Mouse (Mus musculus): ENCODE results near the gene Figla.

Gene Figla

DNA sequence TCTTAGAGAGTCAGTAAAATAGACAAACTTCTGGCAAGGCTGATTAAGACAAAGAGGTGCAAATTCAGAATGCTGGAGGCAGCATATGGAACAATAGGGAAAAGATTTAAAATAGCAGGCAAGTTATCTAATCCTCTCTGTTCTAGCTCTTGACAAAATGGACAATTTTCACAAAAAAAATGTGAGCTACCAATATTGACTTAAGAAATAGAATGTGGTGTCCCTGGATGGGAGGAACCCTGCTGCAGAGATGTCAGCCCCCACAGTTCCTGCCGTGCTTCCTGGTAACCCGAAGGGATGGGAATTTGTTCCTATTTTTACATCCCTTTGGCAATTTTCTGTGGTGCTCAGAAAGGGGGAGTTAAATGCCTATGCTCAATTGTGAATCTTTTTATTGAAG, 22.9 kb downstream of the Figla start:
- TF ChIP-seq CTCF (conservative IDR thresholded peaks at IDR 0.05; ENCODE audit: low read length) (no peak), NANOG (IDR thresholded peaks at IDR 0.05; ENCODE audit: borderline replicate concordance, low read length) (no peak), POU5F1 (IDR thresholded peaks at IDR 0.05; ENCODE audit: borderline replicate concordance, low read length) (no peak)

DNA sequence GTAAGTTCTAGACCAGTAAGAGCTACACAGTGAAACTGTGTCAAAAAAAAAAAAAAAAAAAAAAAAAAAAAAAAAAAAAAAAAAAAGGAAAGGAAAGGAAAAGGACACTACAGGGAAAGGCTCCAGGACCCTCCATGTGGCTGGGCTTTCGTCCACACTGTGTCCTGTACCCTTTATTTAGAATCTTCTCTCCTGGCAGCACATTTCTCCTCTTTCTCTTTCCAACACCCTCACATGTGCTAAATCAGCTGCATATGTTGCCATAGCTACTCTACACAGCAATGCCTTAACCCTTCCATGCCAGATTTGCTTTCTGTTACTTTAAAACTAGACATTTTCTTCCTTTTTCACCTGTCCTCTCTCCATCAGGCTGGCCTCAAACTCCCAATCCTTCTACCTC, 24.2 kb downstream of the Figla start:
- Histone ChIP-seq H3K9me3 (ENCODE audit: low read length) (no peaks in the 10 kb centered on the region), H3K4me1 (replicated peaks; ENCODE audit: low read depth, low read length) (no peaks in the 10 kb centered on the region), H3K27me3 (ENCODE audit: insufficient read depth, low read length) (no peaks in the 10 kb centered on the region), H3K36me3 (ENCODE audit: insufficient read depth, low read length) (no peaks in the 10 kb centered on the region), H3K4me3 (replicated peaks; ENCODE audit: low read length) (no peak overlapping the region)
- TF ChIP-seq CTCF (conservative IDR thresholded peaks at IDR 0.05; ENCODE audit: low read length) = no peak

More for the DNA sequence above, 22.9 kb downstream of the Figla start:
- Histone ChIP-seq H3K27me3 (ENCODE audit: insufficient read depth, low read length) (no peaks in the 10 kb centered on the region), H3K36me3 (ENCODE audit: insufficient read depth, low read length) (no peaks in the 10 kb centered on the region), H3K4me1 (replicated peaks; ENCODE audit: low read depth, low read length) (no peaks in the 10 kb centered on the region), H3K4me3 (replicated peaks; ENCODE audit: low read length) (no peak overlapping the region), H3K9me3 (ENCODE audit: low read length) (no peaks in the 10 kb centered on the region)

DNA sequence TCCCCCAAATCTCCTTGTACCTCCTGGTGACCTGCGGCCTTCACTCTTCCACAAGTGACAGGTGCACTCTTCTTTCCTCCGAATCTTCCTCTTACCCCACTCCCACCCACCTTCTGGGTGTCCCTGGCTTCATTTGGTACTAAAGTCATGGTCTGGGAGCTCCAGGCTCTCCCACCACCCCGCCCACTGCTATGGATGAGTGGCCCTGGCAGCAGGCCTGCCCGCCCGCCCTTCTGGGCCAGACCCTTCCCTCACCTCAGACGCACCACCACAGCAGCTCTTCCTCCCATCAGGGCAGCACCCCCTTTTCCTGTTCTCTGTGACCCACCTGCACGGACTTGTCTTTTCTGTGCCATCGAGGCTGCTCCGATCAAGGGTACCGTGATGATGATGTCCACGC, 31.5 kb downstream of the Figla start:
- Histone ChIP-seq H3K4me3 (replicated peaks; ENCODE audit: low read length) (no peak overlapping the region), H3K36me3 (ENCODE audit: insufficient read depth, low read length) (no peaks in the 10 kb centered on the region), H3K4me1 (replicated peaks; ENCODE audit: low read depth, low read length) (0 out of 2 replicates have a peak, but pooled peaks cover 4% of the 10 kb centered on the region), H3K9me3 (ENCODE audit: low read length) (no peaks in the 10 kb centered on the region), H3K27me3 (ENCODE audit: insufficient read depth, low read length) (peaks cover 11% of the 10 kb centered on the region)
- TF ChIP-seq NANOG (IDR thresholded peaks at IDR 0.05; ENCODE audit: borderline replicate concordance, low read length) = no peak
- no peak for TF ChIP-seq POU5F1 (IDR thresholded peaks at IDR 0.05; ENCODE audit: borderline replicate concordance, low read length)
- no peak for TF ChIP-seq CTCF (conservative IDR thresholded peaks at IDR 0.05; ENCODE audit: low read length)

- no peaks in the 10 kb centered on the region for H3K9me3 ChIP-seq (ENCODE audit: low read length)
- H3K4me1 ChIP-seq (replicated peaks; ENCODE audit: low read depth, low read length) = 0 out of 2 replicates have a peak, but pooled peaks cover 4% of the 10 kb centered on the region
- no peak overlapping the region for H3K4me3 ChIP-seq (replicated peaks; ENCODE audit: low read length)
- TF ChIP-seq POU5F1 (IDR thresholded peaks at IDR 0.05; ENCODE audit: borderline replicate concordance, low read length) (no peak), NANOG (IDR thresholded peaks at IDR 0.05; ENCODE audit: borderline replicate concordance, low read length) (no peak), CTCF (conservative IDR thresholded peaks at IDR 0.05; ENCODE audit: low read length) (no peak)
- H3K27me3 ChIP-seq (ENCODE audit: insufficient read depth, low read length) = peaks cover 11% of the 10 kb centered on the region
- no peaks in the 10 kb centered on the region for H3K36me3 ChIP-seq (ENCODE audit: insufficient read depth, low read length)
These were observed 32.5 kb downstream of the Figla start for GRCm38 (mm10) chr6:86048509-86048908.

DNA sequence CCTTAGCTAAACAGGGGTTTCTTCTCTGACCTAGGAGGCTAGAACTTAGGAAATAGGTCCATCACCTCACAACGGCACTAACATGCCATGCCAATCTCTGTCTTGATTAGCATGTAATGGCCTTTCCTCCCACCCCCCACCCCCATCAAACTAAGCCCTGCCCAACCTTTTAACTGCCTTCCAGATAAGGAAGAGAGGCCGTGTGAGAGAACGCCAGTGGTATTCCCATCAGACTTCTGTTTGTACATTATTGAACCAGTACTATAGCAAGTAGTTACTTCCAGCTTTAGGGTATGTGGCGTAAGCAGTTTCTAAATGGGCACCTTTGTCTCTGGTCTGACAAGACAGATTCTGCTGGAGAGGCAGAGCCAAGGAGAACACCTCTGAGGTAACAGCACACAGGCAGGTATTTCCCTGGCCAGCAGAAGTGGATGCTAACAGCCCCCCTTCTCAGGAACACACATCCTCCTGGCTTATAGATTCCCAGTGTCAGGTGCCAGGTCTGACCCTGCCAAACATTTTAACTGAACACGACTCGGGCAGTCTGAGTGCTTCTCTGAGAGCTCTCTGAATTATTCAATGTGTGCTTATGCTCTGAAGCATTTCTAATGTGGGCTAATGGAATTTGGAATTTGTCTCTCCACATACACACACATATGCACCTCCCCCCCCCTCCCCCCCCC, 34.8 kb downstream of the Figla start:
- TF ChIP-seq CTCF (conservative IDR thresholded peaks at IDR 0.05; ENCODE audit: low read length) (no peak), NANOG (IDR thresholded peaks at IDR 0.05; ENCODE audit: borderline replicate concordance, low read length) (no peak), POU5F1 (IDR thresholded peaks at IDR 0.05; ENCODE audit: borderline replicate concordance, low read length) (no peak)
- Histone ChIP-seq H3K4me1 (replicated peaks; ENCODE audit: low read depth, low read length) (0 out of 2 replicates have a peak, but pooled peaks cover 4% of the 10 kb centered on the region), H3K27me3 (ENCODE audit: insufficient read depth, low read length) (peaks cover 11% of the 10 kb centered on the region), H3K9me3 (ENCODE audit: low read length) (no peaks in the 10 kb centered on the region), H3K4me3 (replicated peaks; ENCODE audit: low read length) (no peak overlapping the region), H3K36me3 (ENCODE audit: insufficient read depth, low read length) (no peaks in the 10 kb centered on the region)

DNA sequence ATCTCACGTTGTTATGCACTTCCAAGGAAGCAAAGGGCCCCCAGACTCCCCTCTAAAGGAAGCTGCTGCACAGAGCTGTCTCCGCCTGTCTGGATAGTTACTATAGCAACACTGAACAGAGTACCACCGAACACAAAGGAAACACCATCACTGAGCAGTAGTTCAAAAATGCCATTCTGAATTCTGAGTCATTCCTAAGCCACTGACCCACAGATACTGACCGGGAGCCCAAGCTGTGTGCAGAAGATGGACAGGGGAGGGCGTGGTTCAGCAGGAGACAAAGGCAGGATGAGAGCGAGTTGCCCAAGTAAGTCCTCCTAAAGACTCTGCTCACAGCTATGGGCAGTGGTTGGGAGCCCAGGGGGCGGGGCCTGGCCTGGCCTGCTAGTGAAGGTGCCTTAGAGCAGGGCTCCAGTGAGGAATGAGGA, 36.1 kb downstream of the Figla start:
- Histone ChIP-seq H3K9me3 (ENCODE audit: low read length) (no peaks in the 10 kb centered on the region), H3K4me1 (replicated peaks; ENCODE audit: low read depth, low read length) (0 out of 2 replicates have a peak, but pooled peaks cover 4% of the 10 kb centered on the region), H3K36me3 (ENCODE audit: insufficient read depth, low read length) (no peaks in the 10 kb centered on the region), H3K4me3 (replicated peaks; ENCODE audit: low read length) (no peak overlapping the region), H3K27me3 (ENCODE audit: insufficient read depth, low read length) (peaks cover 3% of the 10 kb centered on the region)
- no peak for TF ChIP-seq NANOG (IDR thresholded peaks at IDR 0.05; ENCODE audit: borderline replicate concordance, low read length)
- TF ChIP-seq CTCF (conservative IDR thresholded peaks at IDR 0.05; ENCODE audit: low read length) = no peak

DNA sequence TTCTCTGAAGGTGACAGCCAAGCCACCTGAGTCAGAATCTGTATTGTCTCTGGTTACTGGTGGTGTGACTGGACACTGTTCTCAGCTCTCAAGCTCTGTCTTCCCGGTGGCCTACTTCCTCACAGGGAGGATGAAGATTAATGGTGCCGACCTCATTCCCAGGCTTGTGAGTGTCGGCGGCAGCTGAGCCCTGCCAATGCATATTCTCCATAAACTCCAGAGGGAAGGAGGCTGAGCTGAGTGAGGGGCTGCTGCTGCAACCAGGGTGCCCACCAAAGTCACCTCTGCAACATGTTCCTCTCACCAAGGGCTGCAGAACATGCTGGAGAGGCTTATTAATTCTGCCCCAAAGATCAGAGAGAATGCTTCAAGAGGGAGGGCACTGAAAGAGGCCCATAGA, 36.6 kb downstream of the Figla start:
- Histone ChIP-seq H3K27me3 (ENCODE audit: insufficient read depth, low read length) (no peaks in the 10 kb centered on the region), H3K4me1 (replicated peaks; ENCODE audit: low read depth, low read length) (0 out of 2 replicates have a peak, but pooled peaks cover 4% of the 10 kb centered on the region), H3K36me3 (ENCODE audit: insufficient read depth, low read length) (no peaks in the 10 kb centered on the region), H3K9me3 (ENCODE audit: low read length) (no peaks in the 10 kb centered on the region), H3K4me3 (replicated peaks; ENCODE audit: low read length) (no peak overlapping the region)
- no peak for TF ChIP-seq NANOG (IDR thresholded peaks at IDR 0.05; ENCODE audit: borderline replicate concordance, low read length)
- no peak for TF ChIP-seq CTCF (conservative IDR thresholded peaks at IDR 0.05; ENCODE audit: low read length)
- TF ChIP-seq POU5F1 (IDR thresholded peaks at IDR 0.05; ENCODE audit: borderline replicate concordance, low read length) = no peak

GRCm38 (mm10) chr6:86053099-86053498, 37.1 kb downstream of the Figla start:
- H3K4me3 ChIP-seq (replicated peaks; ENCODE audit: low read length) = no peak overlapping the region
- no peak for TF ChIP-seq POU5F1 (IDR thresholded peaks at IDR 0.05; ENCODE audit: borderline replicate concordance, low read length)
- 0 out of 2 replicates have a peak, but pooled peaks cover 4% of the 10 kb centered on the region for H3K4me1 ChIP-seq (replicated peaks; ENCODE audit: low read depth, low read length)
- no peaks in the 10 kb centered on the region for H3K36me3 ChIP-seq (ENCODE audit: insufficient read depth, low read length)
- H3K27me3 ChIP-seq (ENCODE audit: insufficient read depth, low read length) = no peaks in the 10 kb centered on the region
- H3K9me3 ChIP-seq (ENCODE audit: low read length) = no peaks in the 10 kb centered on the region

DNA sequence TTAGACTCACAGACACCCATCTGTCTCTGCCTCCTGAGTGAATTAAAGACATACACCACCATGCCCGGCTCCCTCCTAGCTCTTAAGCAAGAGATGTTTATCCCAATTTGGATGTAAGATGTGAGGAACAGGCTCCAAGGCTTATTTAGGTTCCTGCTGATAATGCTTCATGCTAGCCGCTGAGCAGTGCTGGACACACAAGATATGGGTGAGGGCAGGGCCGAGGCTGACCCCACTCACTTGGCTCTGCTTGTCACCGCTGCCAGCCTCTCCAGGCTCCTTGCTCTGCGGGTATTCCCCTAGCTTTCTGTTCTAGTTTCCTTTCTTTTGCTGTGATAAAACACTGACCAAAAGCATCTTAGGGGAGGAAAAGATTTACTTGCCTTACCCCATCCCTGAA, 37.6 kb downstream of the Figla start:
- no peaks in the 10 kb centered on the region for H3K9me3 ChIP-seq (ENCODE audit: low read length)
- 0 out of 2 replicates have a peak, but pooled peaks cover 4% of the 10 kb centered on the region for H3K4me1 ChIP-seq (replicated peaks; ENCODE audit: low read depth, low read length)
- no peaks in the 10 kb centered on the region for H3K36me3 ChIP-seq (ENCODE audit: insufficient read depth, low read length)
- H3K4me3 ChIP-seq (replicated peaks; ENCODE audit: low read length) = no peak overlapping the region
- TF ChIP-seq CTCF (conservative IDR thresholded peaks at IDR 0.05; ENCODE audit: low read length) = no peak
- no peak for TF ChIP-seq POU5F1 (IDR thresholded peaks at IDR 0.05; ENCODE audit: borderline replicate concordance, low read length)
- TF ChIP-seq NANOG (IDR thresholded peaks at IDR 0.05; ENCODE audit: borderline replicate concordance, low read length) = no peak
- H3K27me3 ChIP-seq (ENCODE audit: insufficient read depth, low read length) = no peaks in the 10 kb centered on the region

Data from E14TG2a.4 (cell line).